Mouse (Mus musculus) E14TG2a.4 (cell line): Measurements from ENCODE around the gene Tfip11.

Experiments
- CTCF ChIP-seq: conservative IDR thresholded peaks from 2 replicates; pipeline ENCODE4 v1.5.1; 2014; ENCODE audit warnings: low read length
- NANOG ChIP-seq: IDR thresholded peaks from 2 replicates; pipeline ENCODE4 v1.6.1; 2014; ENCODE audit warnings: borderline replicate concordance, low read length, mixed read lengths

DNA sequence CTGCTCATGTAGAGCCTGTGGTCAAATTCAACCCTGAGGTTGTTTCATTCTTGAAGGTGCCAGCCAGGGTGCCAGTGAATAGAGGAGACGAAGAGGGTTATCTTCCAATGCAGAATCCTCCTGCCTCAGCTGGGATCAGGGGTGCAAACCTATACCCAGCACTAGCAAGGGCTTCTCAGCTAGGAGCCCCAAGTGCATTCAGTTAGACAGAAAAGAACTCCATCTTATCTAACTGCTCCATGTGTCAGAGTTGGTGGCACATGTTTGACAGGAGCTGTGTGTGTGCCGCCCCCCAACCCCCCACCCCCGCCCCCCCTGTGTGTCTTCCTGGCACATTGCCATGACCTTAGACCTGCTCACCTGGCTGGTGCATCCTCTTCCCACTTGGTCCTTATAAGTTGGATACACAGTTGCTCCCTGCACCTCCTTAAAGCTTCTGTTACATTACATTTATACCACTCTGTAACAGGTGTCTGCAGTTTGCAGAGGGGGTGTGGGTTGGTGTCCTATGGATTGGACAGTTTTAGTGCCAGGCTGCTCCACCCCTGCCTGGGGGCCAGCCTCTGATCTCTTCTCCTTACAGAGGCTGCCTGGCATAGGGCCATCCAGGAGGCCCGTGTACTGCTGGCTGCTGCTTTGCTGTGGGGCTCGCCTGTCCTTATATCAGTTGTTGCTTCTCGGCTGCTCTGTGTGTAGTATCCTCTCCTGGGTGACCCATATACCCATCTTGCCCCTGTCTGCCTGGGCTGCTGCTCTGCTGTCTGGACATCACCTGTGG, 29.6 kb upstream of the Tfip11 start:
- TF ChIP-seq CTCF (no peak), NANOG (no peak)
